Mouse (Mus musculus) hindbrain, embryonic 16.5 days (tissue): Measurements from ENCODE around the gene Dap3. TPM values are rescaled to one million over a fixed set of nuclear protein-coding genes. Genes with fewer than 3 reads are reported as not detected.
"Not testable (repeated sequence)": the region's sequence is repeated elsewhere in the genome, so short reads cannot be mapped to it uniquely, and the experiment has no call there.

Experiments
- ATAC-seq: fragments of 200-750 bp; cut with Nextera tagmentation; 2 replicates; pipeline ENCODE4 v1.8.0; 2017; ENCODE audit warnings: moderate TSS enrichment, moderate library complexity
- H3K27ac ChIP-seq: fragments of 300-500 bp; sonication (generic); 2 replicates; pipeline ENCODE4 v1.5.1; 2014; ENCODE audit warnings: low read depth, mild to moderate bottlenecking, control low read depth, low read length, moderate library complexity
- H3K27me3 ChIP-seq: fragments of 300-500 bp; sonication (generic); replicated peaks from 2 replicates; pipeline ENCODE4 v1.6.1; 2014; ENCODE audit warnings: low read length; ENCODE audit not compliant: control insufficient read depth, insufficient read depth
- H3K36me3 ChIP-seq: fragments of 300-500 bp; sonication (generic); 2 replicates; pipeline ENCODE4 v1.6.1; 2014; ENCODE audit warnings: mild to moderate bottlenecking, low read length, moderate library complexity, mixed read lengths; ENCODE audit not compliant: control insufficient read depth, insufficient read depth
- H3K4me1 ChIP-seq: fragments of 300-500 bp; sonication (generic); 2 replicates; pipeline ENCODE4 v1.6.1; 2014; ENCODE audit warnings: low read depth, low read length; ENCODE audit not compliant: control insufficient read depth, insufficient read depth
- H3K4me2 ChIP-seq: fragments of 300-500 bp; sonication (generic); 2 replicates; pipeline ENCODE4 v1.6.1; 2014; ENCODE audit warnings: mild to moderate bottlenecking, low read length, control low read depth, moderate library complexity
- H3K4me3 ChIP-seq: fragments of 300-500 bp; sonication (generic); 2 replicates; pipeline ENCODE4 v1.5.1; 2014; ENCODE audit warnings: mild to moderate bottlenecking, low read length, control low read depth, moderate library complexity
- H3K9ac ChIP-seq: fragments of 300-500 bp; sonication (generic); 2 replicates; pipeline ENCODE4 v1.6.1; 2014; ENCODE audit warnings: low read depth, mild to moderate bottlenecking, control low read depth, low read length, moderate library complexity
- H3K9me3 ChIP-seq: fragments of 300-500 bp; sonication (generic); 2 replicates; pipeline ENCODE4 v1.6.1; 2014; ENCODE audit warnings: mild to moderate bottlenecking, low read length, moderate library complexity; ENCODE audit not compliant: control insufficient read depth
- WGBS: fragments of 180-500 bp; shearing (Covaris S2); extraction: QIAGEN DNeasy Blood & Tissue Kit; methylation state at CpG from one replicate; pipeline ENCODE4 v1.1.7; 2014; 5-methylcytosine and 5-hydroxymethylcytosine counted together
- polyA plus RNA-seq: library from polyadenylated mRNA; unstranded; fragments of >200 nt; fragmentation: Nextera tagmentation; extraction: Ambion mirVana; gene quantifications from 2 replicates; pipeline ENCODE4 v1.2.1, GENCODE M21; 2015

Gene Dap3
- polyA plus RNA-seq, 1 experiment from 2014 or later: 127 TPM

- Histone ChIP-seq H3K4me1 (peaks cover 6% of the 10 kb centered on the region), H3K27ac (no peak overlapping the region), H3K9me3 (no peaks in the 10 kb centered on the region), H3K9ac (no peak overlapping the region), H3K27me3 (no peaks in the 10 kb centered on the region), H3K4me3 (no peak overlapping the region), H3K4me2 (no peak overlapping the region), H3K36me3 (peaks cover 31% of the 10 kb centered on the region)
- no peak for ATAC-seq
- 82% methylated on average over 13 of the region's 13 CpGs for WGBS
Measured at GRCm38 (mm10) chr3:88918981-88919380, 32.0 kb downstream of the Dap3 start.

GRCm38 (mm10) chr3:88914384-88914810, 36.6 kb downstream of the Dap3 start:
- 32% methylated on average over 8 of the region's 8 CpGs for WGBS
- no peak for ATAC-seq

GRCm38 (mm10) chr3:88913511-88914383, 37.2 kb downstream of the Dap3 start, which contains the start of gene Msto1:
Gene Msto1, minus strand, starts transcription at chr3:88913999.
- Histone ChIP-seq H3K36me3 (peaks cover 26% of the 10 kb centered on the region), H3K4me2 (peak within 1 kb of the TSS; percentile 70), H3K4me3 (peak within 1 kb of the TSS; percentile 71), H3K27me3 (no peaks in the 10 kb centered on the region), H3K27ac (peak within 1 kb of the TSS; percentile 86), H3K4me1 (peaks cover 14% of the 10 kb centered on the region), H3K9ac (peak within 1 kb of the TSS; percentile 78), H3K9me3 (no peaks in the 10 kb centered on the region)
- WGBS: under 1% methylated on average over 61 of the region's 62 CpGs
- ATAC-seq: peak; percentile 98

More at GRCm38 (mm10) chr3:88914384-88914810, 36.6 kb downstream of the Dap3 start:
- no peaks in the 10 kb centered on the region for H3K9me3 ChIP-seq
- no peaks in the 10 kb centered on the region for H3K27me3 ChIP-seq
- H3K4me2 ChIP-seq: peak overlapping the region; percentile 70
- peak overlapping the region; percentile 86 for H3K27ac ChIP-seq
- H3K36me3 ChIP-seq: peaks cover 23% of the 10 kb centered on the region
- H3K9ac ChIP-seq: peak overlapping the region; percentile 78
- H3K4me3 ChIP-seq: peak overlapping the region; percentile 71
- peaks cover 14% of the 10 kb centered on the region for H3K4me1 ChIP-seq

- Histone ChIP-seq H3K9ac (no peak overlapping the region), H3K27me3 (no peaks in the 10 kb centered on the region)
- 89% methylated on average over 7 of the region's 7 CpGs for WGBS
Measured at GRCm38 (mm10) chr3:88912585-88912984, 38.4 kb downstream of the Dap3 start.

GRCm38 (mm10) chr3:88906393-88907159, 44.4 kb downstream of the Dap3 start:
- 92% methylated on average over 6 of the region's 6 CpGs for WGBS
- ATAC-seq: no peak
- Histone ChIP-seq H3K9me3 (no peaks in the 10 kb centered on the region), H3K4me1 (no peaks in the 10 kb centered on the region), H3K9ac (no peak overlapping the region), H3K27me3 (no peaks in the 10 kb centered on the region), H3K4me3 (no peak overlapping the region), H3K4me2 (no peak overlapping the region), H3K36me3 (peaks cover 52% of the 10 kb centered on the region), H3K27ac (no peak overlapping the region)

More at GRCm38 (mm10) chr3:88912585-88912984, 38.4 kb downstream of the Dap3 start:
- Histone ChIP-seq H3K9me3 (no peaks in the 10 kb centered on the region), H3K36me3 (peaks cover 36% of the 10 kb centered on the region), H3K4me3 (no peak overlapping the region), H3K4me2 (peak overlapping the region; percentile 59), H3K4me1 (peaks cover 14% of the 10 kb centered on the region), H3K27ac (no peak overlapping the region)
- ATAC-seq: no peak

- Histone ChIP-seq H3K9ac (no peak overlapping the region), H3K27me3 (no peaks in the 10 kb centered on the region), H3K4me2 (no peak overlapping the region), H3K27ac (no peak overlapping the region), H3K36me3 (peaks cover 47% of the 10 kb centered on the region), H3K4me1 (no peaks in the 10 kb centered on the region), H3K4me3 (no peak overlapping the region), H3K9me3 (no peaks in the 10 kb centered on the region)
- 88% methylated on average over 2 of the region's 2 CpGs for WGBS
- ATAC-seq: no peak
Measured at GRCm38 (mm10) chr3:88905741-88906140, 45.2 kb downstream of the Dap3 start.

DNA sequence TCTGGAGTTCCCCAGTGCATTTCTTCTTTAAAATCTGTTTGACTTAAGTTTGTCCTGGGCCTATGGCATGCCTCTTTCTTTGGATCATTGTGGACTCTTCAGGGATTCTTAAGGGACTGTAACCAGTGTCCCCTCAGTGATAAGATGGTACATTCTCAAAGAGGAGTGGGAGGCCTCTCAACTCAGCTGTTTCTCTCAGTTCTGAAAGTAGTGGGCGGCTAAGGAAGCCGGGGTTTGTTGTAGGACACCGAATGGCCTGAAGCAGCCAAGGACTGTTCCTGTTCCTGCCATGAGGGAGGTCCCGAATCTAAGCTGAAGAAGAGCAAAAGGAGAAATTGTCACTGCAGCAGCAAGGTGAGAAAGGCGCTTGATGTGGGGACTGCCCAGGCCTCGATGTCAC, 45.8 kb downstream of the Dap3 start:
- peaks cover 42% of the 10 kb centered on the region for H3K36me3 ChIP-seq

DNA sequence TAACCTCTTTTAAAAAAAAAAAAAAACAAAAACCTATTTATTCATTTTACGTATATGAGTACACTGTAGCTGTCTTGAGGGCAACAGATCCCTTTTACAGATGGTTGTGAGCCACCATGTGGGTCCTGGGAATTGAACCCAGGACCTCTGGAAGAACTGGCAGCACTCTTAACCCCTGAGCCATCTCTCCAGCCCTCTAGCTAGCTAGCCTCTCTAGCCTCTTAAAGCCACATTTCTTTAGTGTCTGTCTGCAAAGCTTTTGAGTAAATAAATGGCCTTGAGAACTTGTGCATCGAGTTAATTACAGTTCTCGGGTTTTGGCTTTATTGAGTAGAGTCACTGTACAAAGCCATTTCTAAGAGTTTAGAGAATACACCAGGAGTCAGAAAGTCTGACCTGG, 46.2 kb downstream of the Dap3 start:
- Histone ChIP-seq H3K27ac (no peak overlapping the region), H3K9me3 (no peaks in the 10 kb centered on the region), H3K4me3 (no peak overlapping the region), H3K4me1 (no peaks in the 10 kb centered on the region), H3K9ac (no peak overlapping the region), H3K36me3 (peaks cover 39% of the 10 kb centered on the region), H3K27me3 (no peaks in the 10 kb centered on the region), H3K4me2 (no peak overlapping the region)
- WGBS: 91% methylated on average over 3 of the region's 3 CpGs
- ATAC-seq: no peak

More for the DNA sequence above, 45.8 kb downstream of the Dap3 start:
- no peak for ATAC-seq
- H3K4me2 ChIP-seq: no peak overlapping the region
- no peaks in the 10 kb centered on the region for H3K27me3 ChIP-seq
- H3K9me3 ChIP-seq: no peaks in the 10 kb centered on the region
- no peak overlapping the region for H3K27ac ChIP-seq
- WGBS: 91% methylated on average over 6 of the region's 6 CpGs
- H3K4me1 ChIP-seq: no peaks in the 10 kb centered on the region
- H3K4me3 ChIP-seq: no peak overlapping the region
- H3K9ac ChIP-seq: no peak overlapping the region

GRCm38 (mm10) chr3:88893011-88893410, 58.0 kb downstream of the Dap3 start:
- WGBS: 93% methylated on average over 7 of the region's 7 CpGs

More at GRCm38 (mm10) chr3:88893011-88893410, 58.0 kb downstream of the Dap3 start:
- not testable (repeated sequence) for H3K9ac ChIP-seq, ATAC-seq, H3K4me1 ChIP-seq, H3K4me2 ChIP-seq, H3K9me3 ChIP-seq, H3K4me3 ChIP-seq, H3K27me3 ChIP-seq, H3K36me3 ChIP-seq, H3K27ac ChIP-seq
